Mouse (Mus musculus) embryonic facial prominence, embryonic 10.5 days (tissue): ENCODE results near the gene Bysl. TPM values are rescaled to one million over a fixed set of nuclear protein-coding genes. Genes with fewer than 3 reads are reported as not detected.
"Not testable (repeated sequence)": the region's sequence is repeated elsewhere in the genome, so short reads cannot be mapped to it uniquely, and the experiment has no call there.

Experiments
- DNase-seq: peaks from one replicate; pipeline ENCODE4 v3.0.0-alpha.2; 2017; ENCODE audit warnings: low spot score
- H3K27ac ChIP-seq: fragments of 300-500 bp; sonication (generic); replicated peaks from 2 replicates; pipeline ENCODE4 v1.5.1; 2016; ENCODE audit warnings: mild to moderate bottlenecking
- H3K27me3 ChIP-seq: fragments of 300-500 bp; sonication (generic); replicated peaks from 2 replicates; pipeline ENCODE4 v1.6.1; 2016; ENCODE audit warnings: low read depth, mild to moderate bottlenecking; ENCODE audit not compliant: poor library complexity, severe bottlenecking
- H3K36me3 ChIP-seq: fragments of 300-500 bp; sonication (generic); replicated peaks from 2 replicates; pipeline ENCODE4 v1.6.1; 2016; ENCODE audit warnings: mild to moderate bottlenecking, moderate library complexity
- H3K4me1 ChIP-seq: fragments of 300-500 bp; sonication (generic); 2 replicates; pipeline ENCODE4 v1.6.1; 2016
- H3K4me3 ChIP-seq: fragments of 300-500 bp; sonication (generic); 2 replicates; pipeline ENCODE4 v1.5.1; 2016; ENCODE audit warnings: mild to moderate bottlenecking, moderate library complexity
- H3K9me3 ChIP-seq: fragments of 300-500 bp; sonication (generic); 2 replicates; pipeline ENCODE4 v1.6.1; 2016; ENCODE audit warnings: mild to moderate bottlenecking
- WGBS: fragments of 180-500 bp; shearing (Covaris S2); methylation state at CpG from one replicate; pipeline ENCODE4 v1.1.7; 2016; 5-methylcytosine and 5-hydroxymethylcytosine counted together
- polyA plus RNA-seq: library from polyadenylated mRNA; unstranded; fragments of >200 nt; fragmentation: Nextera tagmentation; extraction: Ambion mirVana; gene quantifications from 2 replicates; pipeline ENCODE4 v1.2.1, GENCODE M21; 2016

Gene Bysl
- 43.8 and 44.7 TPM in 2 replicates for polyA plus RNA-seq

GRCm38 (mm10) chr17:47610849-47611660 lies at the start of gene Bysl, which contains the start of the genes Med20 and Gm20517:
Gene Bysl, minus strand, starts transcription at chr17:47611492.
Gene Med20, plus strand, starts transcription at chr17:47611582.
Gene Gm20517, plus strand, starts transcription at chr17:47611589.
- WGBS = under 1% methylated on average over 59 of the region's 59 CpGs
- H3K27ac ChIP-seq = peak within 1 kb of the TSS; percentile 84

GRCm38 (mm10) chr17:47658741-47659243 lies 47.5 kb upstream of the Bysl start:
- no peaks in the 10 kb centered on the region for H3K27me3 ChIP-seq
- H3K9me3 ChIP-seq = no peaks in the 10 kb centered on the region
- H3K4me3 ChIP-seq = no peak overlapping the region
- DNase-seq = no peak
- no peak overlapping the region for H3K27ac ChIP-seq
- WGBS = 84% methylated on average over 3 of the region's 3 CpGs
- H3K4me1 ChIP-seq = peaks cover 7% of the 10 kb centered on the region; the same call in 1 of the 2 replicates
- peaks cover 10% of the 10 kb centered on the region; the same call in 1 of the 2 replicates for H3K36me3 ChIP-seq

More at GRCm38 (mm10) chr17:47610849-47611660, at the start of gene Bysl, which contains the start of the genes Med20 and Gm20517:
- no peaks in the 10 kb centered on the region for H3K27me3 ChIP-seq
- H3K4me3 ChIP-seq = peak within 1 kb of the TSS; percentile 90
- peak; percentile 96 for DNase-seq
- H3K36me3 ChIP-seq = peaks cover 69% of the 10 kb centered on the region
- H3K9me3 ChIP-seq = no peaks in the 10 kb centered on the region
- H3K4me1 ChIP-seq = peaks cover 22% of the 10 kb centered on the region

- peaks cover 14% of the 10 kb centered on the region; the same call in 1 of the 2 replicates for H3K36me3 ChIP-seq
- WGBS = 81% methylated on average over 4 of the region's 4 CpGs
These were observed 46.6 kb upstream of the Bysl start for GRCm38 (mm10) chr17:47657901-47658300.

GRCm38 (mm10) chr17:47655697-47656096 lies 44.4 kb upstream of the Bysl start:
- WGBS = 82% methylated on average over 5 of the region's 5 CpGs
- no peak overlapping the region for H3K4me3 ChIP-seq
- no peaks in the 10 kb centered on the region for H3K27me3 ChIP-seq
- DNase-seq = no peak
- H3K27ac ChIP-seq = no peak overlapping the region
- no peaks in the 10 kb centered on the region for H3K4me1 ChIP-seq
- no peaks in the 10 kb centered on the region for H3K9me3 ChIP-seq
- H3K36me3 ChIP-seq = peaks cover 17% of the 10 kb centered on the region; the same call in 1 of the 2 replicates

More at GRCm38 (mm10) chr17:47657901-47658300, 46.6 kb upstream of the Bysl start:
- 0 out of 2 replicates have a peak, but pooled peaks cover 3% of the 10 kb centered on the region for H3K4me1 ChIP-seq
- no peak overlapping the region for H3K4me3 ChIP-seq
- no peaks in the 10 kb centered on the region for H3K9me3 ChIP-seq
- H3K27me3 ChIP-seq = no peaks in the 10 kb centered on the region
- no peak overlapping the region for H3K27ac ChIP-seq
- no peak for DNase-seq

GRCm38 (mm10) chr17:47654346-47654745 lies 43.1 kb upstream of the Bysl start:
- H3K9me3 ChIP-seq, DNase-seq, H3K4me3 ChIP-seq, H3K27ac ChIP-seq, H3K36me3 ChIP-seq, H3K4me1 ChIP-seq, H3K27me3 ChIP-seq: not testable (repeated sequence)
- 91% methylated on average over 8 of the region's 8 CpGs for WGBS

GRCm38 (mm10) chr17:47651953-47652352 lies 40.7 kb upstream of the Bysl start:
- H3K27ac ChIP-seq = no peak overlapping the region
- H3K9me3 ChIP-seq = no peaks in the 10 kb centered on the region
- H3K36me3 ChIP-seq = peaks cover 10% of the 10 kb centered on the region; the same call in 1 of the 2 replicates
- WGBS = 81% methylated on average over 2 of the region's 2 CpGs
- H3K27me3 ChIP-seq = no peaks in the 10 kb centered on the region
- DNase-seq = no peak
- H3K4me3 ChIP-seq = no peak overlapping the region
- H3K4me1 ChIP-seq = no peaks in the 10 kb centered on the region

GRCm38 (mm10) chr17:47648966-47649365 lies 37.7 kb upstream of the Bysl start:
- no peaks in the 10 kb centered on the region for H3K27me3 ChIP-seq
- H3K4me3 ChIP-seq = no peak overlapping the region
- H3K36me3 ChIP-seq = peaks cover 8% of the 10 kb centered on the region; the same call in 1 of the 2 replicates
- DNase-seq = no peak
- no peaks in the 10 kb centered on the region for H3K9me3 ChIP-seq
- WGBS = 67% methylated on average over 4 of the region's 4 CpGs
- H3K4me1 ChIP-seq = no peaks in the 10 kb centered on the region
- no peak overlapping the region for H3K27ac ChIP-seq

GRCm38 (mm10) chr17:47646683-47647082 lies 35.4 kb upstream of the Bysl start:
- H3K4me1 ChIP-seq = no peaks in the 10 kb centered on the region
- peaks cover 3% of the 10 kb centered on the region; the same call in 1 of the 2 replicates for H3K36me3 ChIP-seq
- H3K4me3 ChIP-seq = no peak overlapping the region
- no peak overlapping the region for H3K27ac ChIP-seq
- WGBS = 61% methylated on average over 1 of the region's 1 CpGs
- H3K27me3 ChIP-seq = no peaks in the 10 kb centered on the region
- H3K9me3 ChIP-seq = no peaks in the 10 kb centered on the region
- peak; percentile 65 for DNase-seq

- no peaks in the 10 kb centered on the region for H3K36me3 ChIP-seq
- WGBS = 82% methylated on average over 2 of the region's 2 CpGs
- H3K4me3 ChIP-seq = no peak overlapping the region
- no peak overlapping the region for H3K27ac ChIP-seq
- no peak for DNase-seq
- no peaks in the 10 kb centered on the region for H3K9me3 ChIP-seq
- no peaks in the 10 kb centered on the region for H3K27me3 ChIP-seq
- H3K4me1 ChIP-seq = no peaks in the 10 kb centered on the region
These were observed 31.7 kb upstream of the Bysl start for GRCm38 (mm10) chr17:47642992-47643391.

GRCm38 (mm10) chr17:47633999-47634770 lies 22.9 kb upstream of the Bysl start:
- 78% methylated on average over 7 of the region's 7 CpGs for WGBS
- no peaks in the 10 kb centered on the region for H3K9me3 ChIP-seq
- no peaks in the 10 kb centered on the region for H3K27me3 ChIP-seq
- H3K4me3 ChIP-seq = no peak overlapping the region
- H3K36me3 ChIP-seq = peaks cover 17% of the 10 kb centered on the region
- H3K27ac ChIP-seq = no peak overlapping the region
- no peak for DNase-seq
- peaks cover 26% of the 10 kb centered on the region for H3K4me1 ChIP-seq

- Histone ChIP-seq H3K9me3 (no peaks in the 10 kb centered on the region), H3K27ac (no peak overlapping the region), H3K4me1 (peaks cover 36% of the 10 kb centered on the region), H3K4me3 (no peak overlapping the region; the same call in 1 of the 2 replicates), H3K27me3 (no peaks in the 10 kb centered on the region), H3K36me3 (peaks cover 22% of the 10 kb centered on the region)
- no peak for DNase-seq
- 66% methylated on average over 4 of the region's 4 CpGs for WGBS
These were observed 21.0 kb upstream of the Bysl start for GRCm38 (mm10) chr17:47632181-47632840.

- no peak for DNase-seq
- no peaks in the 10 kb centered on the region for H3K9me3 ChIP-seq
- peaks cover 36% of the 10 kb centered on the region for H3K4me1 ChIP-seq
- peak within 1 kb of the TSS; percentile 92 for H3K27ac ChIP-seq
- peaks cover 26% of the 10 kb centered on the region for H3K36me3 ChIP-seq
- H3K27me3 ChIP-seq = no peaks in the 10 kb centered on the region
- whole genome bisulfite sequencing = 2% methylated on average over 3 of the region's 3 CpGs
- peak within 1 kb of the TSS; percentile 73 for H3K4me3 ChIP-seq
These were observed 19.4 kb upstream of the Bysl start, which contains the start of gene Usp49 for GRCm38 (mm10) chr17:47630678-47631065. Gene Usp49, plus strand, starts transcription at chr17:47630690.
